Mouse (Mus musculus): Measurements from ENCODE around the gene Tmem123.

Gene Tmem123

DNA sequence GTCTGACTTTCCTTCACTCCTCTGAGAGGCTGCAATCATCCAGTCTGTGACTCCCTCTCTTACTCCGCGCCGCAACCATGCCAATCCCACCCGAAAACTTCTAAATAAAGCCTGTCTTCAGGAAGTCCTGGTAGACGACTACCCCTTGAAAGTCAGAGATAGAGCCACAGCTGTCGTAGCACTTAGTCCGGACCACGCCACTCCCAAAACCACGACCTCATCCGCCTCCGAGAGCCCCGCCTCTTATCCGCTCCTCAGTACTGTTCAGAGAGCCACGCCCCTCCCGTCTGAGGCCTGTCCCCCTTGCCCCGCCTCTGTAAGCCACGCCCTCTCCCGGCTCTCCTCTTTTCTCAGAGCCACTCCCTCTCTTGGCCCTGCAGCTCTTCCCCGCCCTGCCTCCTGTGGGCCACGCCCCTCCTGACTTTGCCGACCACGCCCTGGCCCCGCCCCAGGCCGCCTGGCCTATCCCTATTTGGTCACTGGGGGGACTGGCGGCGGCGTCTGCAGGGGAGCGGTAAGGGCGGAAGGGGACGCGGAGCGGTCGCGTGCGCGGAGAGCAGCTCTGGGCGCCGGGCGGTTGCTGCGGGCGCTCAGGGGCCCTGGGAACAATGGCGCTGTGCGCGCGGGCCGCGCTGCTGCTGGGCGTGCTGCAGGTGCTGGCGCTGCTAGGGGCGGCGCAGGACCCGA lies at the start of gene Tmem123:
TSS of gene Tmem123 (plus strand) at position 428 of the 687 bp plus-strand sequence.
- DNase-seq, result peak; percentile 100

DNA sequence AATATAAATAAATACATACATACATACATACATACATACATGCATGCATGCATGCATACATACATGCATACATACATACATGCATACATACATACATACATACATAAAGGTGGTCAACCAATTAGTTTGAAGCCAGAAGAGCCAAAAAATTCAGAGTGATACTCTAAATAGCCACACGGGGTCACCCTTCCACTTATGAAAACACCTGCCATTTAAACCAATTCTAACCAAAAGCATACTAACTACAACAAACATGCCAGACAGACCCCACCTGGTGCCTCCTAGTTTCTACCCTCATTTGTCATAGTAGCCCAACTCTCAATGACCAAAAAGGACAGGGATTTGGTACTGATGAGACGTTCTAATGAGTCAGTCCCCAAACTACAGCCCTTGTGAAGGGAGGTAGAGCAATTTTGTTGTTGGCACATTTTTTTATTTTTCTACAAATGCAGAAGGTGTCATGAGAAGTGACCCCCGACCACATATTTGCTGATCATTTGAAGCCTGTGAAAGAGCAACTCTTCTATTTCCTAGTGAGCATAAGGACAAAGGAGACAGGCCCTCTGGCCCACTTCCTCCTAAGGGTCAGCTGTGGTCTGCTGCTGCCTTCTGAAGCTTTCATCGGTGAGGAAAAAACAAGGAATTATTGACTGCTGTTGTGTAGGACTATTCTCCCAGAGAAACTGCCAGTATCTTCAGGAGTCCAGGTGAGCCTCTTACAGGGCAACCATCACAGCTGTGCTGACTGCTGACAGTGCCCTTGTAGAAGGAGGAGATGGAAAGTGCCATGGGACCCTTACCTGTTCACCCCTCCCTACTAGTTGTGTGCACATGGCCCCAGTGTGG lies 49.6 kb upstream of the Tmem123 start:
- DNase-seq, result peak; percentile 59

DNA sequence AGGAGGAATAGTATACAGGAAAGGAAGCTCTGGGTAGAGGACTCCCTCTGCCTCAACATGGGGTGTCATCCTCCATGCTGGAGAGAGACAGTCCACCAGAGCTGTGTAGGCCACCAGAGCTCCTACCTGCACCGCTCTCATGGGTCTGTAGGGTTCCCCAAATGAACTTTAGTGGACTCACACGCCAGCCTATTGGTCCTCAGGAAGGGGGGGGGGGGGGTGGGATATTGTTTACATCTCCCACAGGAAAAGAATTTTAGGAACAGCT lies 49.0 kb upstream of the Tmem123 start:
- no peak for DNase-seq

DNA sequence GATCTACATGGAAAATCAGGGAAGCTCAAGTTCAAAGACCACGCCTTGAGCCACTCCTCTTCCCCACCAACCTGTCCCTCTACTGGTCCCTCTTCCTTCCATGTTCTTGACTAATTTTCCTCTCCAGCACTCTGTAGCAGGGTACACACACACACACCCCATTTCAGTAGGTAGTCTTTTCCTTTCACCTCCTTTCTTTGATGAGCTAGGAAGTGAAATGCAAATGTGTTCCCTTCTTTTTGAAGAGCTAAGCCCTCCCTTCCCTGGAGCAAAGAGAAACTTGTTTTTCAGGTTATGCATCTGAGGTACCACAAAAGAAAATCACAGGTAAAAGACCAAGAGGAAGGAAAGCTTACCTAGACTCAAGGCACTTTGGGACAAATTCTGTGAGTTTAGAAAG lies 42.3 kb upstream of the Tmem123 start:
- DNase-seq, result no peak

DNA sequence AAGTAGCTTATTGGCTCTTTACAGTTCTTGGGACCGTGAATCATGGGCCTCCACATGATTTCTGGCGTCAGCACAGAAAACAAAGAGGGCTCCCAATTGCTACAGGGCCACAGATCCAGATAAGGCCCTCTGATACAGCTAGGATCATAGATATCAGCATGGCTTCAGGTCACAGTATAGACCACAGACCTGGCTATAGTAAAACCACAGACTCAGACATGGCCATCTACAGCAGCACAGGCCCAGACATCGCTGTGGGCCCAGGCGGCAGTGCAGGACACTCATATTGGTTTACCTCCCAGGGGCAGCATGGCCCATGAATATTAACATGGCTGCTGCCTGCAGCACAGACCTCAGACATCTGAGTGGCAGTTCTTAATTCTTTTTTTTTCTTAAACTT lies 34.8 kb upstream of the Tmem123 start:
- DNase-seq, result no peak

DNA sequence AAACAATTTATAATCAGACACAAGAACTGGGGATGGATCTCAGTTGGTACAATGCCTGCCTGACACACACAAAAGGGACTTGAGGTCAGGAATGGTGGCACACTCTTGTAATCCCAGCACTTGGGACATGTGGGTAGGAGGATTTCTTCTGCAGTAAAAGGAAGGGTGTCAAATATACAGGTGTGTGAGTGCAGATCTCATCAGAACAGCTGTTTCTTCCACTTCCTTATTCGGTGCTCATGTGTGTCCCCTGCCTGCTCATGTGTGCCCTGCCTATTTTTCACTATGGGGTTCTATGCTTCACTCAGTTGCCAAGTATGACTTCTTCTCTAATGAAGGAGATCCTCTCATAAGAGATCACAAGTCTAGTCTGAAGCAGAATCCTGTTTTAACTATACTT lies 21.1 kb upstream of the Tmem123 start:
- no peak for DNase-seq

DNA sequence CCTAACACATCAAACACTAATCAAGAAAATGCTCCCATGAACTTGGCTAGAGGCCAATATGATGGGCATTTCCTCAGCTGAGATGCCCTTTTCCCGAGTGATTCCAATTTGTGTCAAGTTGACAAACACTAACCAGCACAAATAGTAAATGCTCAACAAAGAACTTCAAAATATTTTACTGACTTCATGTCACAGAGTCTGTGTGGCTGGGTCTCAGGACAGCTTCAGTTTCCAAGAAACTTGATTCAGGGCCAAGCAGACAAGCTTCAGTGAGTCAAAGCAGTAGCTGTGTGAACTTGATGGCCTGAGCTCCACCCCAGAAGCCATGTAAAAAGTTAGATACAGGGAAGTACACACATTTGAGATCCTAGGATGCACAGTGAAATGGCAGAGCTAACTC lies 19.7 kb upstream of the Tmem123 start:
- no peak for DNase-seq

DNA sequence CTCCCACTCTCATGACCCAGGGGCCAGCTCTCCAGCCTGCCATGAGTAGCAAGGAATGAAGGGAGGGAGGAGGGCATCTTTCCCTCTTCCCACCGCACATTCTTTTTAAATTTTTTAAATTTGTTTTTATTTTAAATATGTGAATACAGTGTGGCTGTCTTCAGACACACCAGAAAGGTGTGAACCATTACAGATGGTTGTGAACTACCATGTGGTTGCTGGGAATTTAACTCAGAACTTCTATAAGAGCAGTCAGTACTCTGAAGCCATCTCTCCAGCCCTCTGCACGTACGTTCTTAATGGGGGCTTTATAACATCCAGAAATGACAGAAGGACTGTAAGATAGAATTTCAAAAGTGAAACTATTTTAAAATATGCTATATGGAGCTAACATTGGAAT lies 15.0 kb upstream of the Tmem123 start:
- no peak for DNase-seq

DNA sequence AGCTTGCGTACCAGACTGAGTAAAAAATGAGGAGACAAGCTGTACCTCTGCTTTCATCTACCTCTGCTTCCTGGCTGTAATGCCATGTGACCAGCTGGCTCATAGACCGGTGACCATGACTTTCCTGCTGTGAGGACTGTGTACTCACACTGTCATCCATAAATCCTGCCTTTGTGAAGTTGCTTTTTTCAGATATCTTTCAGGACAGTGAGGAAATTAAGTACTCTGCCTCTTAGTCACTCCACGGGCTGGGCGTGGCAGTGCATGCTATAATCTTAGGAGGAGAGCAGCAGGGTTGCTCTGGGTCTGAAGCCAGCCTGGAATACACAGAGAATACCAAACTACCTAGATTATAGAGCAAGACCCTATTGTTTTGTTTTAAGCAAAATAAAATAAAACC lies 14.3 kb upstream of the Tmem123 start:
- DNase-seq, result no peak

DNA sequence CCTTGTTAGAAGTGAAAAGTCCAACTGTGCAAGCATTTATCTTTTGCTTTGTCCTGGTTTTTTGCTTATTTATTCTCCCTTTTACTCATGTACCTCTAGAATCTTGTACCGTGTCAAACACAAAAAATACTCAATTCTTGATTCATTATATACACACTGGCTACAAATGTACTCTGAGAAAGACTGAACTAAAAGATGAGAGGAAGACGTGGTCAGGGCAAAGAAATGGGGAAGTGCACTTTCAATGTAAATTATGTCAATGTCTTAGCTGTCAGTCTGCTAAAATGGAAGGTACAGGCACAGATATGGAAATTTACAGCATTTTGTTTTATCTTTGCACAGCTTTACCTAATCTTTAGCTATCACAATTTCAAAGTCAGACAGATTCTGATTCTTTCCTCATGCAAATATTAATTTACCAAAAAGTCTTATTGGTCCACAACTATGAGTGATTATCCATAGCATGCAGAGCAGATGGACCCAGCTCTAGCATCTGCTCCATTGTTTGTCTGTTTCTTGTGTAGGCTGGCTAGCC lies 7.9 kb upstream of the Tmem123 start:
- no peak for DNase-seq

DNA sequence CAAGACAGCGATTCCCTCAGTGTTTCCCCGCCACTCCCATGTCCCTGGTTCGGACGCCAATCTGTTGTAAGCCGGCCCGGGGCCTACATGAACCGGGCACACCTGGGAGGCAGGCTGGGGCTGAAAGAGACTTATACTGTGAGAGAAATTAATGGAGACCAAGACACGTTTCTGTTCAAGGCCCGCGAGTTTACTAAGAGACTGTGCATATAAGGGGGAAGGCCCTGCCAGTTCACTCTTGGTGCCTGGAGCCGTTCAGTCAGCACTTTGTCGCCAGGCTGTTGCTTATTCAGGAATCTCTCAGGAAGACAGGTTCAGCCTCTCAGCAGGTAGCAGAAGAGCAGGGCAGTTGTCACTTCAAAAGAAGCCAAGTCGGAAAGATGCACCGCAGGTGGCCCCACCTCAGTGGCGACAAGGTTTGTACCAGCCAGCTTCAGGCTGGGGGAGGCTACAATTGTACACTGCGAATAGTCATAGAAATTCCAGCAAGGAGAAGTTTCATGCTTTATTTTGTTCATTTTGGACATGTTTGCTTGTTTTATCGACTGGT lies 1.9 kb upstream of the Tmem123 start:
- no peak for DNase-seq

DNA sequence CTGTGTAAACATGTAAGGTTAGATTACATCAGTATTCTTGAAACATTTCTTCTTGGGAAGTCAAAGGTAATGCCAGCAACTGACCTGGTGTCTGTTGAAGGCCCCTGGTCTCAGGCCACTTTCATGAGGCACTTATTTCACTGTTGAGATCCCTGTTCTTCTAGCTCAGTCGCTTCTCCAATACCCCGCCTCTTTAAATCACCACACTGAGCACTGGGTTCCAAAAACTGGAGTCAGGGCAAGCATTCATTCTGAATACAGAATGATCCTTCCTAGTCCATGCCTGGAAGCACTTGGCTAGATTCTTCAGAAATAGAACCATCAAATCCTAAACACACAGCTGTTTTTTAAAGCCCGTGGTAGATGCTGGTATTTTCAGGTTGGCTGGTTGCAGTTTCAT lies 1.1 kb upstream of the Tmem123 start:
- DNase-seq, result no peak

DNA sequence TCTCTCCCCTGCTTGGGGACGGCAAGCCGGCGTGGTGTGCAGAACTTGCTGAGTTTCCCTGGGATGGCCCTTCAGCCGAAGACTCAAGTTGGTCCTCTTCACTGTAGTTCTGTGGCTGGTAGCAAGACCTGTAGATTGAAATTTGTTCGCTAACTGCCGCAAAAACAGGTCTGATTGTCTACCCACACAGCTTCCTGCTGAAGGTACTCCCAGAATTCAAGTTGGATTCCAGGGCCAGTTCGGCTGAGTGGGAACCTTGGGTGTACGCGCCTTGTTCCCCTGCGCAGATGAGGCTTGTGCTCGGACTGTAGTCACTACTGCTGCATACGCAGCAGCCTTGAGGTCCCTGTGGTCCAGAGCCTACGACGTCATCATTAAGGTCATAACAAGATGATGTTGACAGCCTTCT lies 626 bp downstream of the Tmem123 start:
- DNase-seq, result no peak

DNA sequence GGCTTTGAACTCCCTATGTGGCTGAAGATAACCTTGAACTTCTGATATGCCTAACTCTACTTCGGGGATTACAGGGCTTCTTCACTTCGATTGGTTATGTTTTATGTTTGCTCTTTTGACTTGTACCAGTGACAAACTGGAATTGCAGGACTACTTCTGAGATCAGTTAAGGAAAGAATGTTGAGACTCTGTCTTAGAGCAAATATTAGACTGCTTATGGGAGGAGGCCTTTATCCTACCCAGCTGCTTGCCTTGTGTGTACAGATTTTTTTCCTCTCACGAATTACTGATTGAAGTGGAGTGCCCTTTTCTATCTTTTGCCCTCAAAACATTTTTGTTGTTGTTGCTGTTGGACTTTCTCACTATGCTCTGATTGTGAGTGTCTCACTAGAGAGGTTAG lies 1.4 kb downstream of the Tmem123 start:
- DNase-seq, result no peak

DNA sequence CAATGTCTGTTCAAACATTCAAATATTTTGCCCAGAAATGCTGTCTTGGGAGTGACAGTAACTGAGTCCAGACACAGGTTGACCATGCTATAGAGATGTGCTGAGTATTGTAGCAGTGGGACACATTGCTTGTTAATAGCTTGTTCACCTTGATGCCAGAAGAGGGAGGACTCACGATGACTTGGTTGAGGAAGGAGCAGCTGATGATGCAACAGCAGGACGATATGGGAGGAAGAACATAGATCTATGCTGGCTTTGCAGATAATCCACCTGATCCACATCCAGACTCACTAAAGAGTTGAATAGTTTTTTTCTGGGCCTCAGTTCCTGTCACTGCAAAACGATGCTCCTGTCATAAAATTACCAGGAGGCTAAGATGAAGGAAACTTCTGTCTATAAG lies 2.7 kb downstream of the Tmem123 start:
- no peak for DNase-seq

DNA sequence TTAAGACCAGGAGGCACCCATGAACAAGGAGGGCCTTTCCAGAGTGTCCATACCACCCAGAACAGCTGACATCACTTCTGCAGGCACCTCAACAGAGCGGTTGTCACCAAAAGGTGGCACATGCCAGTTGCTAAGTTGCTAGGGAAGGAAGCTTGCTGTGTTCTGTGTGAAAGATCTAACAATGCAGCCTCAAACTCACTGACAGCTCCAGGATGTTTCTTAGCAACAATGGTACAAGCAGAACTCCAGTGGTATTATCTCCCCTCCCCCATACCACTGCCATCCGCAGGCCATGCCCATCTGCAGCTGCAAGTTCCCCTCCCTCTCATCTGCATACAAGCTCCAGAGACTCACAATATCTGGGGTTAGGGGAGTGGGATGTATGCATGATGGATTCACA lies 3.7 kb downstream of the Tmem123 start:
- peak; percentile 58 for DNase-seq

DNA sequence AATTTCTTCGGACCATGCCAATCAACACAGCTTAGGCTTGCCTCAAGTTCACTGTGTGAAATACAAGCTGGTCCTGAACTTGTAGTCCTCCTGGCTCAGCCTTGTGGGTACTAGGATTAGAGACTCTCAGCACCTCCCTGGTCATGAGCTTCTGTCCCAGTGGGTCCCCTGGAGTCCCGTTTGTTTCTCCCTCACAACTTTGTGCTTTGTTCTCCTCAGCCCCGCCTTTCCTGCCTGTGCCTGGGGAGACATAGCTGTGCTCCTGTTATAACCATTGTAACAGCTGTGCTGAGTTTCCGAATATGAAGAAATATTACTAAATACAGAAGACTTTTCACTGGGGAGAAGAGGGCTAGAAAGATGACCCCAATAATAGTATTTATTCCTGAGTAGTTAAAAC lies 5.2 kb downstream of the Tmem123 start:
- DNase-seq, result no peak

DNA sequence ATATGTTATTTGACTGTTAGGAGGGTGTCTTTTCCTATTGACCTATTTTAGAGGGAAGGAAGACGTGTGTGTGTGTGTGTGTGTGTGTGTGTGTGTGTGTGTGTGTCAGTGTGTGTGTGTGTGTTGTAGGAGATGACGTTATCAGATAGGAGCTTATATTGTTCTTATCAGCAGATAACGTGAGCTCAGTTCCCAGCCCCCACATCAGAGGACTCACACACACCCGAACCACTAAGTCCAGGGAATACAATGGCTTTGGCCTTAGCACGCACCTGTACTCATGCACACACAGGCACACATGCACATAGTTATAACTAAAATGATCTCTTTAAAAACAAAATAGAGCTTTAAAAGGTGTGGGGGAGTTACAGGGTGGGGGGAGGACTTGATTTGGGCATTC lies 5.7 kb downstream of the Tmem123 start:
- no peak for DNase-seq

DNA sequence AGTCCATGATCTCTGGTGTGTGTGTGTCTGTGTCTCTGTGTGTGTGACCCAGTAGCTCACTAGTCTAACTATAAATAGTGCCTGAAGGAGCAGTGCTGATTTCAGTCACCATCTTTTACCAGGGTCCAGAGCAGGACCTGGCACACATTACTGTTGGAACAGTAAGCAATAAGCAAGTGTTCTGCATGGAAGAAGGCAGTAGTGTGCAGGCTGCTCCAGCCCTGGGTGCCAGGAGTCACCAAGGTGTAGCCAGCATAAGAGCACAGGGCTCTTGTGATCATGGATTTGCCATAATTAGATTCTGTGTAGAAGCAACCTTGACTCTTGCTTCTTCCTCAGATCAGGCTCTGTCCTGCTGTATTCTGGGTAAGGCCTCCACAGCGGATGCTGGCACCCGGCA lies 8.5 kb downstream of the Tmem123 start:
- no peak for DNase-seq

DNA sequence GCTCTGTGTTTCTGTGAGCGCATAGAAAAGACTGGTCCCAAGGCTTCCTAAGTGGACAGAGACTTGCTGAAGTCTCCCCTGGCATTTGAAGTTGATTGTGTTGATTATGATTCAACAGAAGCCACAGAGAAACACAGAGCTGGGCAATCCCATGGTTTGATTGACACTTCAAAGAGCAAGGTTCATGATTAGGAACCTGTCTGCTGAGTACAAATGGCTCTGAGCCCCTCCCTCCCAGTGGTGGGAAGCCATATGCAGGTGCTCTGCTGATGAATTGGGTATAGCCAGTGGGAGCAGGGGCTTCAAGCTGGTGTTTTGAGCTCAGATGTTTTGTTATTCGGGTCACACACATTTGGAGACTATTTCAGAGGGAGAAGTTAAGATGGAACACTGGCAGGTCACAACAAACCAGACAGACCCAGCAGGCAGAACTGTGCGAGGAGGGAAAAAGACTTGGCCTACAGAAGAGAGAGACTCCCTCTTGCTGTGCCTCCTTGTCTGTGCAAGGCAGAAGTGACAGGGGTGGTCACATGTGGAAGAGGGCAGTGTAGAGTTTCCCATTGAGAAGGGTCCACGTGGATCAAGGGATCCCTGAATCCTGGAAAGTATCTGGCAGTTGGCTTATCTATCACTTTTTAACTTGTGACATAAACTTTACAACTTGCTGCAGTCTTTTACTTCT lies 9.1 kb downstream of the Tmem123 start:
- DNase-seq, result no peak

DNA sequence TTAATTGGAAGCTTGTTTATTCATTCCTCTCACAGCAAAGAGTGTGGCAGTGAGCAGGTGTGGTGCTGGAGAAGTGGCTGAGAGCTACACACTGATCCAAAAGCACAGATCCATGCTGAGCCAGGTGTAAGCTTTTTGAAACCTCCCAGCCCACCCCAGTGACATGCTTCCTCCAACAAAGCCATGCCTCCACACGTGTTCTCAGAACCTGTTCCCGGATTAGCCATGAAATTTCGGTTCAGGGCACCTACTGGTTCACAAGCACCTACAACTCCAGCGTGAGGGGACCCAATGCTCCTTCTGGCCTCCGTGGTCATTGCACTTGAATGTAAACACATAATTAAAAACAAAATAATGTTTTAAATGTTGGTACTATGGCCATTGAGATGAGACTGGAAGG lies 9.8 kb downstream of the Tmem123 start:
- DNase-seq, result no peak

DNA sequence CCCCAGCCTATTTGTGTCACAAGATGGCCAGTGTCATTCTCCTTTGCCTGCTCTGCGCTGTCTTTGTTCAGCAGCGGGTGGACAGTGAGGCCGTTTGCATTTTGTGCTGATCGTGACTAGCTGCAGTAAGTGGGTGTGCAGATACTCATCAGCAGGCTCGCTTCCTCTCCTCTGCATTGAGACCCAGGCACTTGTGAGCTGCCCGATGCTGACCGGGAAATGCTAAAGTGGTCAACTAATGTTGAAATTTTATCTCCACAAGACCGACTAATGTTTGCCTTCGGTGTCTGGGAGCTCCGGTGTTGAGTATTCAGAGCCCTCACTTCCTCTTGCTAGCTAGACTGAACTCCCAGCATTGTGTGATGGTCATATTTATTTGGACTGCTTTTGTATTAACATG lies 10.7 kb downstream of the Tmem123 start:
- DNase-seq, result no peak

DNA sequence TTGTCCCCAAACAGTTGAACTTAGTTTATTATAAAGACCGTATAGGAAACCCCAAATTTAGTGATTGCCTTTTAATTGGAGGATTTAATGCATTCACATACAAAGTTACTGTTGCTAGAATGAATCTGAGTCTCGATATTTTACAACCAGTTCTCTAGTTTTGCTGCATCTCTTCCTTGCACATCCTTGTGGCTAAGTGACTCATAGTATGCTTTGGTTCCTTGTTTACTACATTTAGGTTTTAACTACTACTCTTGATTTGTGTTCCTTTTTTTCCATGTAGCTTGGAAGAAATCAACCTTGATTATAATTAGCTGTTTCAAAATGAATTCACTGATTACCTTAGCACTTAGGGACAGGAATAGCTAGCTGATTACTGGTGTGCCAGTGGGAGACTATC lies 11.2 kb downstream of the Tmem123 start:
- no peak for DNase-seq

DNA sequence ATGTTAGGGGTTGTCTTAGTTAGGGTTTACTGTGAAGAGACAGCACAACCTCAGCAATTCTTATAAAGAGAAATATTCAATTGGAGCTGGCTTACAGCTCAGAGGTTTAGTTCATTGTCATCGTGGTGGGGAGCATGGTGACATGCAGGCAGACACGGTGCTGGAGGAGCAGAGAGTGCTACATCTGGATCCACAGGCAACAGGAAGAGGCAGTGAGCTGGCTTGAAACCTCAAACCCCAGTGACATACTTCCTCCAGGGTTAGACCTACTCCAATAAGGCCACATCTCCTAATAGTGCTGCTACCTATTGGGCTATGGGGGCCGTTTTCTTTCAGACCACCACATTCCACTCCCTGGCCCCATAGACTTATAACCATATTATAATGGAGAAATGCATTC lies 12.1 kb downstream of the Tmem123 start:
- DNase-seq, result peak; percentile 49

All from thymus, postnatal 25 days (tissue).